In genomic region chr2:31904622-31905021, GRCm38 (mm10) we compare ENCODE assay signal across 15 mouse cellular contexts. TPM values are rescaled to one million over a fixed set of nuclear protein-coding genes. Genes with fewer than 3 reads are reported as not detected.
DNase-seq lines count a peak whose midpoint lies in the region; ATAC-seq and TF ChIP-seq lines count a peak whose summit lies in the region.
"Had no signal": no experiment of that assay in that cellular context is flagged by ENCODE, and none has a peak within 500 bp of the region (broad histone marks: within the 10 kb centered on the region; RNA-seq: fewer than 3 reads in every experiment).

No protein-coding gene starts in this region.

- TF ChIP-seq CTCF in heart, postnatal 0 days (IDR thresholded peaks at IDR 0.05; ENCODE audit: low read depth) = peak; percentile 18

- no peak overlapping the region for H3K4me3 ChIP-seq in heart, postnatal 0 days (ENCODE audit: low read depth, low read length)
- no peak overlapping the region for H3K4me3 ChIP-seq in midbrain, embryonic 10.5 days
- no peak overlapping the region for H3K4me3 ChIP-seq in midbrain, embryonic 11.5 days (ENCODE audit: low read depth, low read length)
- H3K4me3 ChIP-seq: neural tube, embryonic 13.5 days had no signal

- H3K27me3 ChIP-seq in heart, postnatal 0 days (ENCODE audit: control insufficient read depth, insufficient read depth, low read length) = no peaks in the 10 kb centered on the region
- 0 out of 2 replicates have a peak, but pooled peaks cover 6% of the 10 kb centered on the region for H3K27me3 ChIP-seq in midbrain, embryonic 10.5 days (ENCODE audit: low read depth, poor library complexity, severe bottlenecking)
- H3K27me3 ChIP-seq in midbrain, embryonic 11.5 days (ENCODE audit: control insufficient read depth, insufficient read depth, low read length) = no peaks in the 10 kb centered on the region
- H3K27me3 ChIP-seq: neural tube, embryonic 13.5 days had no signal

- no peak for ATAC-seq in heart, postnatal 0 days (ENCODE audit: insufficient read depth, low read depth)
- ATAC-seq in midbrain, embryonic 11.5 days (ENCODE audit: low FRiP score) = no peak

- H3K27ac ChIP-seq in heart, postnatal 0 days (ENCODE audit: low read depth) = no peak overlapping the region
- peak overlapping the region; percentile 50 for H3K27ac ChIP-seq in midbrain, embryonic 10.5 days (replicated peaks)
- no peak overlapping the region for H3K27ac ChIP-seq in midbrain, embryonic 11.5 days (ENCODE audit: low read depth, low read length)
- H3K27ac ChIP-seq: macrophage; neural tube, embryonic 13.5 days had no signal

- no peak for DNase-seq in heart, postnatal 0 days (ENCODE audit: low spot score)
- DNase-seq in heart, adult 8-10 months (ENCODE audit: low spot score) = no peak
- peak; percentile 64 for DNase-seq in midbrain, embryonic 10.5 days (ENCODE audit: low spot score)
- no peak for DNase-seq in midbrain, embryonic 11.5 days (ENCODE audit: low spot score, missing footprints)
- peak; percentile 63 for DNase-seq in embryo, embryonic 11 days
- DNase-seq in retina, embryonic 14.5 days (ENCODE audit: low spot score) = peak; percentile 57
- DNase-seq in gastrocnemius, adult 8-10 months (ENCODE audit: low spot score in 2 of 2) = no peak
- DNase-seq in kidney, adult 18-20 months = no peak
- DNase-seq: adrenal gland, postnatal 36 days; cerebellum, postnatal 25 days; gastrocnemius, postnatal 36 days; thymus, postnatal 14 days had no signal

- H3K9me3 ChIP-seq in heart, postnatal 0 days (replicated peaks; ENCODE audit: control insufficient read depth, low read length) = no peaks in the 10 kb centered on the region
- H3K9me3 ChIP-seq in midbrain, embryonic 10.5 days (replicated peaks) = no peaks in the 10 kb centered on the region
- no peaks in the 10 kb centered on the region for H3K9me3 ChIP-seq in midbrain, embryonic 11.5 days (ENCODE audit: control insufficient read depth, low read length)
- H3K9me3 ChIP-seq: neural tube, embryonic 13.5 days had no signal

- no peak overlapping the region for H3K9ac ChIP-seq in heart, postnatal 0 days (replicated peaks; ENCODE audit: low read depth, low read length)
- no peak overlapping the region; the same call in 1 of the 2 replicates for H3K9ac ChIP-seq in midbrain, embryonic 11.5 days (ENCODE audit: low read length)
- H3K9ac ChIP-seq: neural tube, embryonic 13.5 days had no signal

- TF ChIP-seq EP300 in heart, postnatal 0 days (IDR thresholded peaks at IDR 0.05; ENCODE audit: low read depth) = no peak

- no peaks in the 10 kb centered on the region for H3K36me3 ChIP-seq in heart, postnatal 0 days (replicated peaks; ENCODE audit: control insufficient read depth, insufficient read depth, low read length)
- no peaks in the 10 kb centered on the region for H3K36me3 ChIP-seq in midbrain, embryonic 10.5 days
- no peaks in the 10 kb centered on the region for H3K36me3 ChIP-seq in midbrain, embryonic 11.5 days (ENCODE audit: control insufficient read depth, insufficient read depth, low read length)
- H3K36me3 ChIP-seq: neural tube, embryonic 13.5 days had no signal

- no peaks in the 10 kb centered on the region for H3K4me1 ChIP-seq in heart, postnatal 0 days (ENCODE audit: control insufficient read depth, insufficient read depth)
- peaks cover 32% of the 10 kb centered on the region for H3K4me1 ChIP-seq in midbrain, embryonic 10.5 days
- H3K4me1 ChIP-seq in midbrain, embryonic 11.5 days (ENCODE audit: control insufficient read depth, insufficient read depth, low read length) = peaks cover 8% of the 10 kb centered on the region

- no peak overlapping the region for H3K4me2 ChIP-seq in heart, postnatal 0 days (ENCODE audit: low read depth, low read length)
- no peak overlapping the region for H3K4me2 ChIP-seq in midbrain, embryonic 11.5 days
- H3K4me2 ChIP-seq: neural tube, embryonic 13.5 days had no signal

- 13% methylated on average over 8 of the region's 8 CpGs for WGBS in heart, postnatal 0 days
- WGBS in midbrain, embryonic 10.5 days = 6% methylated on average over 8 of the region's 8 CpGs
- 9% methylated on average over 8 of the region's 8 CpGs for WGBS in midbrain, embryonic 11.5 days

RNA-seq across cellular contexts. Expression of gene Lamc3, which starts 17.5 kb away (rescaled TPM):
- 0.65 and 1.8 TPM in 2 replicates for total RNA-seq in heart, postnatal 0 days (2014; rRNA removed; ENCODE audit: low replicate concordance)
- 0.14 and 0.16 TPM in 2 replicates for polyA plus RNA-seq in heart, postnatal 0 days (2015; fragmentation: Nextera tagmentation; extraction: Ambion mirVana)
- under 1 TPM; 0.41 to 0.75 (median 0.55) TPM for total RNA-seq in heart, adult 8-10 months (2022)
- 12.3 and 15.7 TPM in 2 replicates for polyA plus RNA-seq in midbrain, embryonic 10.5 days (2016; fragmentation: Nextera tagmentation; extraction: Ambion mirVana)
- polyA plus RNA-seq in midbrain, embryonic 11.5 days (2014; fragmentation: Nextera tagmentation; extraction: Ambion mirVana) = 7.7 and 9.6 TPM in 2 replicates
- under 1 TPM; 0.07 to 0.67 (median 0.30) TPM for total RNA-seq in gastrocnemius, adult 8-10 months (2022)
- total RNA-seq: CH12.LX had no signal
- polyA plus RNA-seq: macrophage had no signal

RNA-seq across cellular contexts. Expression of gene Aif1l, which starts 45.3 kb away (rescaled TPM):
- total RNA-seq in heart, postnatal 0 days (2014; rRNA removed; ENCODE audit: low replicate concordance) = 21.6 and 35.9 TPM in 2 replicates
- 36.5 and 37.4 TPM in 2 replicates for polyA plus RNA-seq in heart, postnatal 0 days (2015; fragmentation: Nextera tagmentation; extraction: Ambion mirVana)
- 1 to 10 TPM; 2.2 to 4.2 (median 2.9) TPM for total RNA-seq in heart, adult 8-10 months (2022)
- polyA plus RNA-seq in midbrain, embryonic 10.5 days (2016; fragmentation: Nextera tagmentation; extraction: Ambion mirVana) = 68.3 and 76.2 TPM in 2 replicates
- 65.0 and 65.7 TPM in 2 replicates for polyA plus RNA-seq in midbrain, embryonic 11.5 days (2014; fragmentation: Nextera tagmentation; extraction: Ambion mirVana)
- 1 to 10 TPM; 1.3 to 3.7 (median 2.3) TPM for total RNA-seq in gastrocnemius, adult 8-10 months (2022)
- polyA plus RNA-seq: macrophage had no signal

RNA-seq across cellular contexts. Expression of gene Fibcd1, which starts 58.8 kb away (rescaled TPM):
- not detected in 2 replicates for total RNA-seq in heart, postnatal 0 days (2014; rRNA removed; ENCODE audit: low replicate concordance)
- not detected in 2 replicates for polyA plus RNA-seq in heart, postnatal 0 days (2015; fragmentation: Nextera tagmentation; extraction: Ambion mirVana)
- total RNA-seq in heart, adult 8-10 months (2022) = not detected
- 1.2 and 1.5 TPM in 2 replicates for polyA plus RNA-seq in midbrain, embryonic 10.5 days (2016; fragmentation: Nextera tagmentation; extraction: Ambion mirVana)
- 0.83 and 1.7 TPM in 2 replicates for polyA plus RNA-seq in midbrain, embryonic 11.5 days (2014; fragmentation: Nextera tagmentation; extraction: Ambion mirVana)
- not detected for total RNA-seq in gastrocnemius, adult 8-10 months (2022)
- total RNA-seq: gastrocnemius, postnatal 36 days had no signal
- polyA plus RNA-seq: macrophage had no signal

Comparison
In these comparisons a context has a peak if more than half of its experiments do, and no peak if none do; other contexts are left out.
1. DNase-seq: peak in midbrain, embryonic 10.5 days (single experiment), embryo, embryonic 11 days (single experiment) and retina, embryonic 14.5 days (single experiment); none in heart, postnatal 0 days (single experiment), heart, adult 8-10 months (single experiment), midbrain, embryonic 11.5 days (single experiment), gastrocnemius, adult 8-10 months (0 of 2) and kidney, adult 18-20 months (single experiment).